In the genomic region with DNA sequence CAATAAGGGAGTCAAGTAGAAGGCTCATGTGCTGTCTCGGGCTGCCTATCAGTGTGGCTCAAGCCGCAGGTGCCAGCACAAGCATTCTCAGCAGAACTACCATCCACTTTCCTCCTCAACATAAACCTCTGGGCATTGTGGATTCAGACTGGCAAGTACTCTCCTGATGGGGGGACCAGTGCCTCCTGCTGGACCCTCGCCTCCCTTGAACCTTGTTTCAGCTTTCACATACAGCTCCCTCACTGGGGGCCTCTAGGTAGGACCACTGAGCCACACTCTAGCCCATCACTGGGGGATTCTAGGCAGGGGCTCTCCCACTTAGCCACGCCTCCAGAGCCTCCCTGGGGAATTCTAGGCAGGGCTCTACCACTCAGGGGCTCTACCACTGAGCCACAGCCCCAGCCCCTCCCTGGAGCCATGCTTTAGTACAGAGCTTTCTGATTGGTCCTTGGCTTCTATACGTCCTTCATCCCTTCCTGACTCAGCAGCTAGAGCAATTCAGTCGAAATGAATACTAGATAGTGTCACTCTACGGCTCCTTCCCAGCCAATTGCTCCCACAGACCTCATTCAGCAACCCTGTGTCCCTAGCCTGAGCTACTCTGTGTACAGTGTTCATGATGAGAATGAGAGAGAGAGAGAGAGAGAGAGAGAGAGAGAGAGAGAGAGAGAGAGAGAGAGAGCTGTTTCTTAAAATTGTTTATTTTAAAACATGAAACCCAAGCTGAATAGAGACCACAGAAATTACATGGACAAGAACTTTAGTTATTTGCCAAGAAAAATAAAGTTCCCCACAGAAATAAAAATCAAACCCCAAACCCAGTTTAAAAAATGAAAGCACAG, we compare ENCODE assay signal across 9 mouse cellular contexts. TPM values are rescaled to one million over a fixed set of nuclear protein-coding genes. Genes with fewer than 3 reads are reported as not detected.
DNase-seq lines count a peak whose midpoint lies in the region; ATAC-seq and TF ChIP-seq lines count a peak whose summit lies in the region.
"Had no signal": no experiment of that assay in that cellular context is flagged by ENCODE, and none has a peak within 500 bp of the region (broad histone marks: within the 10 kb centered on the region; RNA-seq: fewer than 3 reads in every experiment).

No protein-coding gene starts in this region.

- TF ChIP-seq CTCF in kidney, adult 2 months (conservative IDR thresholded peaks at IDR 0.05; ENCODE audit: insufficient read depth, insufficient read length, low read depth, low read length), result no peak

- no peak overlapping the region for H3K4me2 ChIP-seq in kidney, embryonic 16.5 days (replicated peaks; ENCODE audit: low read depth, low read length)
- no peak overlapping the region for H3K4me2 ChIP-seq in forebrain, embryonic 14.5 days (ENCODE audit: low read length)
- H3K4me2 ChIP-seq in midbrain, embryonic 13.5 days (replicated peaks), result no peak overlapping the region
- H3K4me2 ChIP-seq: liver, embryonic 15.5 days had no signal

- no peaks in the 10 kb centered on the region for H3K27me3 ChIP-seq in kidney, embryonic 16.5 days (ENCODE audit: insufficient read depth, low read length)
- H3K27me3 ChIP-seq in kidney, adult 2 months (replicated peaks; ENCODE audit: control insufficient read depth, insufficient read depth, low read length), result no peaks in the 10 kb centered on the region
- H3K27me3 ChIP-seq in forebrain, embryonic 14.5 days (replicated peaks; ENCODE audit: control insufficient read depth, insufficient read depth, low read length), result no peaks in the 10 kb centered on the region
- no peaks in the 10 kb centered on the region for H3K27me3 ChIP-seq in midbrain, embryonic 13.5 days
- H3K27me3 ChIP-seq: liver, embryonic 15.5 days had no signal

- peaks cover 29% of the 10 kb centered on the region for H3K36me3 ChIP-seq in kidney, embryonic 16.5 days (ENCODE audit: insufficient read depth, low read length)
- H3K36me3 ChIP-seq in kidney, adult 2 months (ENCODE audit: control insufficient read depth, insufficient read depth, low read length), result no peaks in the 10 kb centered on the region
- peaks cover 45% of the 10 kb centered on the region for H3K36me3 ChIP-seq in forebrain, embryonic 14.5 days (ENCODE audit: control insufficient read depth, insufficient read depth, low read length)
- peaks cover 42% of the 10 kb centered on the region for H3K36me3 ChIP-seq in midbrain, embryonic 13.5 days

- H3K27ac ChIP-seq in kidney, embryonic 16.5 days (ENCODE audit: low read length), result peak overlapping the region; percentile 23; the same call in 1 of the 2 replicates
- no peak overlapping the region for H3K27ac ChIP-seq in kidney, adult 2 months (ENCODE audit: insufficient read depth, low read depth, low read length)
- H3K27ac ChIP-seq in forebrain, embryonic 14.5 days (ENCODE audit: low read depth, low read length), result peak overlapping the region; percentile 48; the same call in 1 of the 2 replicates
- peak overlapping the region; percentile 67 for H3K27ac ChIP-seq in midbrain, embryonic 13.5 days
- H3K27ac ChIP-seq: liver, embryonic 15.5 days had no signal

- no peaks in the 10 kb centered on the region for H3K9me3 ChIP-seq in kidney, embryonic 16.5 days (ENCODE audit: low read length)
- H3K9me3 ChIP-seq in forebrain, embryonic 14.5 days (replicated peaks; ENCODE audit: control insufficient read depth, low read length), result no peaks in the 10 kb centered on the region
- no peaks in the 10 kb centered on the region for H3K9me3 ChIP-seq in midbrain, embryonic 13.5 days
- H3K9me3 ChIP-seq: liver, embryonic 15.5 days had no signal

- H3K9ac ChIP-seq in kidney, embryonic 16.5 days (replicated peaks; ENCODE audit: low read length), result no peak overlapping the region
- no peak overlapping the region for H3K9ac ChIP-seq in forebrain, embryonic 14.5 days (ENCODE audit: low read length)
- no peak overlapping the region for H3K9ac ChIP-seq in midbrain, embryonic 13.5 days (replicated peaks)
- H3K9ac ChIP-seq: liver, embryonic 15.5 days had no signal

- DNase-seq in kidney, adult 2 months, result no peak
- peak; percentile 44 for DNase-seq in R1 (ENCODE audit: low read depth, low spot score)
- peak; percentile 52 for DNase-seq in forebrain, embryonic 14.5 days (ENCODE audit: low spot score)
- DNase-seq in right cerebral cortex, postnatal 14 days, result no peak
- DNase-seq in adrenal gland, adult 2 months, result no peak
- no peak for DNase-seq in heart, adult 18-20 months

- H3K4me3 ChIP-seq in kidney, embryonic 16.5 days (ENCODE audit: low read length), result no peak overlapping the region
- H3K4me3 ChIP-seq in kidney, adult 2 months (ENCODE audit: insufficient read depth, low read depth, low read length), result no peak overlapping the region
- H3K4me3 ChIP-seq in forebrain, embryonic 14.5 days (ENCODE audit: low read depth, low read length), result no peak overlapping the region
- H3K4me3 ChIP-seq in midbrain, embryonic 13.5 days (replicated peaks), result no peak overlapping the region
- H3K4me3 ChIP-seq: liver, embryonic 15.5 days had no signal

- ATAC-seq in kidney, embryonic 16.5 days (ENCODE audit: low FRiP score, low TSS enrichment), result peak; percentile 25
- ATAC-seq in forebrain, embryonic 14.5 days, result peak; percentile 25
- peak; percentile 28 for ATAC-seq in midbrain, embryonic 13.5 days

- 58% methylated on average over 7 of the region's 7 CpGs for WGBS in kidney, embryonic 16.5 days
- 53% methylated on average over 7 of the region's 7 CpGs for WGBS in kidney, adult 2 months
- WGBS in forebrain, embryonic 14.5 days, result 52% methylated on average over 7 of the region's 7 CpGs
- 55% methylated on average over 7 of the region's 7 CpGs for WGBS in midbrain, embryonic 13.5 days

- no peak for TF ChIP-seq POLR2A in kidney, adult 2 months (IDR thresholded peaks at IDR 0.05; ENCODE audit: low read depth, low read length)

- H3K4me1 ChIP-seq in kidney, embryonic 16.5 days (ENCODE audit: insufficient read depth, low read length), result peaks cover 7% of the 10 kb centered on the region; the same call in 1 of the 2 replicates
- H3K4me1 ChIP-seq in kidney, adult 2 months (ENCODE audit: control insufficient read depth, insufficient read depth, low read length), result no peaks in the 10 kb centered on the region
- H3K4me1 ChIP-seq in forebrain, embryonic 14.5 days (ENCODE audit: control insufficient read depth, insufficient read depth, low read length), result no peaks in the 10 kb centered on the region
- peaks cover 17% of the 10 kb centered on the region for H3K4me1 ChIP-seq in midbrain, embryonic 13.5 days (replicated peaks)

RNA-seq across cellular contexts. Expression of a gene that starts 13.0 kb away (rescaled TPM):
- 36.3 and 38.9 TPM in 2 replicates for polyA plus RNA-seq in kidney, embryonic 16.5 days (2015; fragmentation: Nextera tagmentation; extraction: Ambion mirVana)
- 37.8 and 43.3 TPM in 2 replicates for polyA plus RNA-seq in kidney, adult 2 months (2012; rRNA removed)
- polyA plus RNA-seq in forebrain, embryonic 14.5 days (2014; fragmentation: Nextera tagmentation; extraction: Ambion mirVana), result 30.9 TPM in 2 replicates
- 25.0 and 25.7 TPM in 2 replicates for polyA plus RNA-seq in midbrain, embryonic 13.5 days (2015; fragmentation: Nextera tagmentation; extraction: Ambion mirVana)
- total RNA-seq in adrenal gland, adult 2 months (2021), result 10 to 100 TPM in 1 of 2 experiments, 1 to 10 TPM in 1; 9.5 to 14.5 TPM
- polyA plus RNA-seq in adrenal gland, adult 2 months (2012; rRNA removed), result 59.0 and 60.2 TPM in 2 replicates
- total RNA-seq in heart, adult 18-20 months (2021), result 1 to 10 TPM; 6.7 to 9.9 TPM

RNA-seq across cellular contexts. Expression of a gene that starts 28.7 kb away (rescaled TPM):
- 28.4 and 31.3 TPM in 2 replicates for polyA plus RNA-seq in kidney, embryonic 16.5 days (2015; fragmentation: Nextera tagmentation; extraction: Ambion mirVana)
- polyA plus RNA-seq in kidney, adult 2 months (2012; rRNA removed), result 33.5 and 35.6 TPM in 2 replicates
- polyA plus RNA-seq in forebrain, embryonic 14.5 days (2014; fragmentation: Nextera tagmentation; extraction: Ambion mirVana), result 65.8 and 72.3 TPM in 2 replicates
- polyA plus RNA-seq in midbrain, embryonic 13.5 days (2015; fragmentation: Nextera tagmentation; extraction: Ambion mirVana), result 53.6 and 76.6 TPM in 2 replicates
- 10 to 100 TPM; 48.6 to 95.9 TPM for total RNA-seq in adrenal gland, adult 2 months (2021)
- polyA plus RNA-seq in adrenal gland, adult 2 months (2012; rRNA removed), result 185 and 217 TPM in 2 replicates
- total RNA-seq in heart, adult 18-20 months (2021), result 1 to 10 TPM; 7.6 to 7.7 TPM

RNA-seq across cellular contexts. Expression of a gene that starts 55.2 kb away (rescaled TPM):
- polyA plus RNA-seq in kidney, embryonic 16.5 days (2015; fragmentation: Nextera tagmentation; extraction: Ambion mirVana), result 0.27 TPM in 1 of 2 replicates, not detected in the other
- not detected in 2 replicates for polyA plus RNA-seq in kidney, adult 2 months (2012; rRNA removed)
- 0.38 TPM in 1 of 2 replicates, not detected in the other for polyA plus RNA-seq in forebrain, embryonic 14.5 days (2014; fragmentation: Nextera tagmentation; extraction: Ambion mirVana)
- polyA plus RNA-seq in midbrain, embryonic 13.5 days (2015; fragmentation: Nextera tagmentation; extraction: Ambion mirVana), result not detected in 2 replicates
- total RNA-seq in adrenal gland, adult 2 months (2021), result not detected
- polyA plus RNA-seq in adrenal gland, adult 2 months (2012; rRNA removed), result not detected in 2 replicates
- not detected for total RNA-seq in heart, adult 18-20 months (2021)

Comparison
In these comparisons a context has a peak if more than half of its experiments do, and no peak if none do; other contexts are left out.
1. DNase-seq: peak in R1 (single experiment) and forebrain, embryonic 14.5 days (single experiment); none in kidney, adult 2 months (single experiment), right cerebral cortex, postnatal 14 days (single experiment), adrenal gland, adult 2 months (single experiment) and heart, adult 18-20 months (0 of 2).
2. Peak in every context shown above with its lines, with median percentiles within 50 percentile points of each other: ATAC-seq.